Mouse (Mus musculus) myocyte (in vitro differentiated cells): ENCODE results near the gene Gm11146. TPM values are rescaled to one million over a fixed set of nuclear protein-coding genes. Genes with fewer than 3 reads are reported as not detected.
A peak's percentile ranks its signal among the peaks of the same experiment; 100 is the strongest.

Experiments used
- H3K27me3 ChIP-seq: one replicate; pipeline ENCODE4 v1.6.1; 2011; ENCODE audit not compliant: control insufficient read depth, insufficient read depth, insufficient read length
- H3K36me3 ChIP-seq: one replicate; pipeline ENCODE4 v1.6.1; 2011; ENCODE audit not compliant: control insufficient read depth, insufficient read depth
- H3K4me2 ChIP-seq: one replicate; pipeline ENCODE4 v1.6.1; 2011; ENCODE audit warnings: low read depth, control low read depth
- H3K4me3 ChIP-seq: one replicate; pipeline ENCODE4 v1.5.1; 2011; ENCODE audit warnings: mild to moderate bottlenecking, control low read depth, moderate library complexity
- H3K79me2 ChIP-seq: one replicate; pipeline ENCODE4 v1.6.1; 2011; ENCODE audit not compliant: control insufficient read depth, insufficient read depth
- H3ac ChIP-seq: one replicate; pipeline ENCODE4 v1.6.1; 2011; ENCODE audit not compliant: control insufficient read depth, insufficient read length
- CEBPB ChIP-seq: IDR thresholded peaks from 2 replicates; pipeline ENCODE4 v1.6.1; 2011; ENCODE audit warnings: mild to moderate bottlenecking, moderate library complexity; ENCODE audit not compliant: poor library complexity, insufficient read depth, severe bottlenecking
- E2F4 ChIP-seq: IDR thresholded peaks from one replicate; pipeline ENCODE4 v1.6.1; 2011; ENCODE audit warnings: mild to moderate bottlenecking, control low read depth, moderate library complexity; ENCODE audit not compliant: insufficient read depth
- MAX ChIP-seq: IDR thresholded peaks from one replicate; pipeline ENCODE4 v1.6.1; 2011; ENCODE audit warnings: low read depth, mild to moderate bottlenecking, control low read depth
- MYOD1 ChIP-seq, 3 experiments: IDR thresholded peaks; one replicate each; pipeline ENCODE4 v1.6.1; 2011; ENCODE audit warnings: control low read depth in 2 of 3, low read depth in 2 of 3, mild to moderate bottlenecking in 2 of 3, moderate library complexity in 1 of 3; ENCODE audit not compliant: insufficient read length in 2 of 3, control insufficient read depth in 1 of 3
- MYOG ChIP-seq, 3 experiments: IDR thresholded peaks; one replicate each; pipeline ENCODE4 v1.6.1; 2011; ENCODE audit warnings: control low read depth in 2 of 3, low read depth in 2 of 3, mild to moderate bottlenecking in 2 of 3; ENCODE audit not compliant: insufficient read length in 2 of 3, control insufficient read depth in 1 of 3, insufficient read depth in 1 of 3
- POLR2A ChIP-seq: IDR thresholded peaks from one replicate; pipeline ENCODE4 v1.6.1; 2011; ENCODE audit warnings: low read depth, mild to moderate bottlenecking, control low read depth, moderate library complexity; ENCODE audit not compliant: insufficient read length
- POLR2AphosphoS2 ChIP-seq: IDR thresholded peaks from one replicate; pipeline ENCODE4 v1.6.1; 2011; ENCODE audit warnings: low read depth, control low read depth; ENCODE audit not compliant: insufficient read length
- REST ChIP-seq: IDR thresholded peaks from one replicate; pipeline ENCODE4 v1.6.1; 2011; ENCODE audit warnings: mild to moderate bottlenecking, control low read depth, moderate library complexity; ENCODE audit not compliant: insufficient read depth, insufficient read length
- SRF ChIP-seq: IDR thresholded peaks from one replicate; pipeline ENCODE4 v1.6.1; 2011; ENCODE audit warnings: low read depth; ENCODE audit not compliant: control insufficient read depth, insufficient read length
- TCF12 ChIP-seq: IDR thresholded peaks from one replicate; pipeline ENCODE4 v1.6.1; 2011; ENCODE audit warnings: mild to moderate bottlenecking, control low read depth; ENCODE audit not compliant: poor library complexity, insufficient read depth, severe bottlenecking
- TCF3 ChIP-seq: IDR thresholded peaks from one replicate; pipeline ENCODE4 v1.6.1; 2011; ENCODE audit warnings: low read depth, control low read depth; ENCODE audit not compliant: insufficient read length
- USF1 ChIP-seq: IDR thresholded peaks from one replicate; pipeline ENCODE4 v1.6.1; 2011; ENCODE audit warnings: low read depth, mild to moderate bottlenecking, control low read depth, moderate library complexity
- polyA plus RNA-seq: library from polyadenylated mRNA; unstranded; fragments of >200 nt; fragmentation: generic; extraction: Trizol; gene quantifications from one replicate; pipeline ENCODE4 v1.2.1, GENCODE M21; 2012; ENCODE audit warnings: missing spikeins

Gm11146 gene
- polyA plus RNA-seq, 1 experiment: not detected

- H3K4me2 ChIP-seq: no peak overlapping the region
- TF ChIP-seq TCF12: no peak
- no peak for TF ChIP-seq TCF3
- no peak for TF ChIP-seq POLR2A
- TF ChIP-seq MYOD1 (IDR thresholded peaks at IDR 0.05; ENCODE audit: control insufficient read depth in 1 of 3, insufficient read length in 2 of 3, low read depth in 2 of 3): no peak
- no peak for TF ChIP-seq MAX
- no peak for TF ChIP-seq POLR2AphosphoS2
- TF ChIP-seq REST: no peak
- H3ac ChIP-seq: no peak overlapping the region
- H3K36me3 ChIP-seq: no peaks in the 10 kb centered on the region
- no peaks in the 10 kb centered on the region for H3K79me2 ChIP-seq
- H3K27me3 ChIP-seq: no peaks in the 10 kb centered on the region
- no peak overlapping the region for H3K4me3 ChIP-seq
Measured at GRCm38 (mm10) chr16:77622681-77623080, 20.8 kb upstream of the Gm11146 start.

- TF ChIP-seq MYOG (IDR thresholded peaks at IDR 0.05; ENCODE audit: control insufficient read depth in 1 of 3, insufficient read depth in 1 of 3, insufficient read length in 2 of 3, low read depth in 2 of 3) (no peak), CEBPB (no peak), POLR2A (no peak), MAX (no peak), POLR2AphosphoS2 (no peak)
- Histone ChIP-seq H3K36me3 (no peaks in the 10 kb centered on the region), H3ac (no peak overlapping the region), H3K27me3 (no peaks in the 10 kb centered on the region), H3K79me2 (peaks cover 3% of the 10 kb centered on the region), H3K4me3 (no peak overlapping the region), H3K4me2 (peak overlapping the region; percentile 28)
Measured at GRCm38 (mm10) chr16:77602581-77602980, 687 bp upstream of the Gm11146 start.

GRCm38 (mm10) chr16:77598787-77599186, 3.1 kb downstream of the Gm11146 start:
- no peak overlapping the region for H3K4me3 ChIP-seq
- no peaks in the 10 kb centered on the region for H3K27me3 ChIP-seq
- peaks cover 12% of the 10 kb centered on the region for H3K79me2 ChIP-seq
- no peak for TF ChIP-seq TCF3
- no peak for TF ChIP-seq CEBPB
- no peak for TF ChIP-seq E2F4
- TF ChIP-seq USF1: no peak
- no peak for TF ChIP-seq MAX
- TF ChIP-seq POLR2AphosphoS2: no peak
- TF ChIP-seq MYOD1 (IDR thresholded peaks at IDR 0.05; ENCODE audit: control insufficient read depth in 1 of 3, insufficient read length in 2 of 3, low read depth in 2 of 3): no peak
- no peak for TF ChIP-seq POLR2A
- no peak for TF ChIP-seq REST
- no peak for TF ChIP-seq MYOG (IDR thresholded peaks at IDR 0.05; ENCODE audit: control insufficient read depth in 1 of 3, insufficient read depth in 1 of 3, insufficient read length in 2 of 3, low read depth in 2 of 3)
- no peak for TF ChIP-seq SRF
- no peak for TF ChIP-seq TCF12
- no peaks in the 10 kb centered on the region for H3K36me3 ChIP-seq
- no peak overlapping the region for H3ac ChIP-seq
- no peak overlapping the region for H3K4me2 ChIP-seq

GRCm38 (mm10) chr16:77596556-77596955, 5.3 kb downstream of the Gm11146 start:
- Histone ChIP-seq H3K79me2 (peaks cover 12% of the 10 kb centered on the region), H3K36me3 (no peaks in the 10 kb centered on the region), H3ac (no peak overlapping the region), H3K4me2 (peak overlapping the region; percentile 74), H3K27me3 (no peaks in the 10 kb centered on the region), H3K4me3 (peak overlapping the region; percentile 41)
- TF ChIP-seq MAX: no peak
- TF ChIP-seq MYOG (IDR thresholded peaks at IDR 0.05; ENCODE audit: control insufficient read depth in 1 of 3, insufficient read depth in 1 of 3, insufficient read length in 2 of 3, low read depth in 2 of 3): no peak
- no peak for TF ChIP-seq TCF3
- no peak for TF ChIP-seq POLR2AphosphoS2
- no peak for TF ChIP-seq MYOD1 (IDR thresholded peaks at IDR 0.05; ENCODE audit: control insufficient read depth in 1 of 3, insufficient read length in 2 of 3, low read depth in 2 of 3)

- Histone ChIP-seq H3K79me2 (peaks cover 12% of the 10 kb centered on the region), H3ac (no peak overlapping the region), H3K4me3 (peak overlapping the region; percentile 41), H3K36me3 (no peaks in the 10 kb centered on the region), H3K4me2 (peak overlapping the region; percentile 74), H3K27me3 (no peaks in the 10 kb centered on the region)
- TF ChIP-seq MAX (no peak), REST (no peak), TCF3 (no peak), MYOG (IDR thresholded peaks at IDR 0.05; ENCODE audit: control insufficient read depth in 1 of 3, insufficient read depth in 1 of 3, insufficient read length in 2 of 3, low read depth in 2 of 3) (no peak), POLR2A (no peak), TCF12 (no peak), MYOD1 (IDR thresholded peaks at IDR 0.05; ENCODE audit: control insufficient read depth in 1 of 3, insufficient read length in 2 of 3, low read depth in 2 of 3) (no peak), E2F4 (no peak), CEBPB (no peak), POLR2AphosphoS2 (no peak), SRF (no peak), USF1 (no peak)
Measured at GRCm38 (mm10) chr16:77595661-77596060, 6.2 kb downstream of the Gm11146 start.
